Mouse (Mus musculus): ENCODE measurements around the gene Ankrd6. TPM values are rescaled to one million over a fixed set of nuclear protein-coding genes. Genes with fewer than 3 reads are reported as not detected.
A peak's percentile ranks its signal among the peaks of the same experiment; 100 is the strongest.

The Ankrd6 gene
- polyA plus RNA-seq, 1 experiment = not detected

- TF ChIP-seq CTCF (IDR thresholded peaks at IDR 0.05; ENCODE audit: insufficient read depth, low read depth, low read length) (no peak), POLR2A (IDR thresholded peaks at IDR 0.05; ENCODE audit: insufficient read depth, low read depth, low read length) (no peak)
- Histone ChIP-seq H3K4me3 (ENCODE audit: insufficient read depth, low read depth, low read length) (no peak overlapping the region), H3K27ac (ENCODE audit: insufficient read depth, low read depth, low read length) (peak overlapping the region; percentile 50), H3K4me1 (ENCODE audit: control insufficient read depth, insufficient read depth, low read length) (peaks cover 21% of the 10 kb centered on the region)
- WGBS = 43% methylated on average over 9 of the region's 9 CpGs
These were observed 18.6 kb downstream of the Ankrd6 start for GRCm38 (mm10) chr4:32932056-32932455.

GRCm38 (mm10) chr4:32929750-32930149 is 20.9 kb downstream of the Ankrd6 start:
- 98% methylated on average over 5 of the region's 5 CpGs for WGBS
- H3K4me3 ChIP-seq (ENCODE audit: insufficient read depth, low read depth, low read length) = no peak overlapping the region
- TF ChIP-seq POLR2A (IDR thresholded peaks at IDR 0.05; ENCODE audit: insufficient read depth, low read depth, low read length) (no peak), CTCF (IDR thresholded peaks at IDR 0.05; ENCODE audit: insufficient read depth, low read depth, low read length) (no peak)
- no peak overlapping the region for H3K27ac ChIP-seq (ENCODE audit: insufficient read depth, low read depth, low read length)
- peaks cover 21% of the 10 kb centered on the region for H3K4me1 ChIP-seq (ENCODE audit: control insufficient read depth, insufficient read depth, low read length)

GRCm38 (mm10) chr4:32928692-32929448 is 21.8 kb downstream of the Ankrd6 start:
- Histone ChIP-seq H3K27ac (ENCODE audit: insufficient read depth, low read depth, low read length) (no peak overlapping the region), H3K4me3 (ENCODE audit: insufficient read depth, low read depth, low read length) (no peak overlapping the region), H3K4me1 (ENCODE audit: control insufficient read depth, insufficient read depth, low read length) (peaks cover 27% of the 10 kb centered on the region)
- TF ChIP-seq POLR2A (IDR thresholded peaks at IDR 0.05; ENCODE audit: insufficient read depth, low read depth, low read length) (no peak), CTCF (IDR thresholded peaks at IDR 0.05; ENCODE audit: insufficient read depth, low read depth, low read length) (no peak)
- WGBS = 60% methylated on average over 13 of the region's 13 CpGs

- TF ChIP-seq POLR2A (IDR thresholded peaks at IDR 0.05; ENCODE audit: insufficient read depth, low read depth, low read length) = no peak
- no peak for TF ChIP-seq CTCF (IDR thresholded peaks at IDR 0.05; ENCODE audit: insufficient read depth, low read depth, low read length)
- Histone ChIP-seq H3K4me1 (ENCODE audit: control insufficient read depth, insufficient read depth, low read length) (peaks cover 32% of the 10 kb centered on the region), H3K27ac (ENCODE audit: insufficient read depth, low read depth, low read length) (peak overlapping the region; percentile 50; the same call in 1 of the 2 replicates), H3K4me3 (ENCODE audit: insufficient read depth, low read depth, low read length) (no peak overlapping the region)
- WGBS = 25% methylated on average over 9 of the region's 9 CpGs
These were observed 26.7 kb downstream of the Ankrd6 start for GRCm38 (mm10) chr4:32923891-32924294.

- no peak overlapping the region for H3K4me3 ChIP-seq (ENCODE audit: insufficient read depth, low read depth, low read length)
- H3K27ac ChIP-seq (ENCODE audit: insufficient read depth, low read depth, low read length) = peak overlapping the region; percentile 43; the same call in 1 of the 2 replicates
- TF ChIP-seq CTCF (IDR thresholded peaks at IDR 0.05; ENCODE audit: insufficient read depth, low read depth, low read length) = no peak
- no peak for TF ChIP-seq POLR2A (IDR thresholded peaks at IDR 0.05; ENCODE audit: insufficient read depth, low read depth, low read length)
- WGBS = 25% methylated on average over 10 of the region's 10 CpGs
- peaks cover 33% of the 10 kb centered on the region for H3K4me1 ChIP-seq (ENCODE audit: control insufficient read depth, insufficient read depth, low read length)
These were observed 27.2 kb downstream of the Ankrd6 start for GRCm38 (mm10) chr4:32923436-32923835.

GRCm38 (mm10) chr4:32922871-32923270 is 27.8 kb downstream of the Ankrd6 start:
- peaks cover 34% of the 10 kb centered on the region for H3K4me1 ChIP-seq (ENCODE audit: control insufficient read depth, insufficient read depth, low read length)
- H3K27ac ChIP-seq (ENCODE audit: insufficient read depth, low read depth, low read length) = peak overlapping the region; percentile 43; the same call in 1 of the 2 replicates
- no peak overlapping the region for H3K4me3 ChIP-seq (ENCODE audit: insufficient read depth, low read depth, low read length)
- TF ChIP-seq CTCF (IDR thresholded peaks at IDR 0.05; ENCODE audit: insufficient read depth, low read depth, low read length) (no peak), POLR2A (IDR thresholded peaks at IDR 0.05; ENCODE audit: insufficient read depth, low read depth, low read length) (no peak)
- WGBS = 85% methylated on average over 1 of the region's 1 CpGs

GRCm38 (mm10) chr4:32920863-32921262 is 29.8 kb downstream of the Ankrd6 start:
- 37% methylated on average over 7 of the region's 7 CpGs for WGBS
- H3K4me3 ChIP-seq (ENCODE audit: insufficient read depth, low read depth, low read length) = no peak overlapping the region
- H3K4me1 ChIP-seq (ENCODE audit: control insufficient read depth, insufficient read depth, low read length) = peaks cover 46% of the 10 kb centered on the region
- TF ChIP-seq CTCF (IDR thresholded peaks at IDR 0.05; ENCODE audit: insufficient read depth, low read depth, low read length) (no peak), POLR2A (IDR thresholded peaks at IDR 0.05; ENCODE audit: insufficient read depth, low read depth, low read length) (no peak)
- H3K27ac ChIP-seq (ENCODE audit: insufficient read depth, low read depth, low read length) = peak overlapping the region; percentile 9

- Histone ChIP-seq H3K27ac (ENCODE audit: insufficient read depth, low read depth, low read length) (peak overlapping the region; percentile 39; the same call in 1 of the 2 replicates), H3K4me3 (ENCODE audit: insufficient read depth, low read depth, low read length) (no peak overlapping the region), H3K4me1 (ENCODE audit: control insufficient read depth, insufficient read depth, low read length) (peaks cover 46% of the 10 kb centered on the region)
- TF ChIP-seq CTCF (IDR thresholded peaks at IDR 0.05; ENCODE audit: insufficient read depth, low read depth, low read length) (no peak), POLR2A (IDR thresholded peaks at IDR 0.05; ENCODE audit: insufficient read depth, low read depth, low read length) (no peak)
- WGBS = 44% methylated on average over 5 of the region's 5 CpGs
These were observed 32.1 kb downstream of the Ankrd6 start for GRCm38 (mm10) chr4:32918571-32918970.

- 73% methylated on average over 6 of the region's 6 CpGs for whole genome bisulfite sequencing
- Histone ChIP-seq H3K4me3 (ENCODE audit: insufficient read depth, low read depth, low read length) (no peak overlapping the region), H3K27ac (ENCODE audit: insufficient read depth, low read depth, low read length) (peak overlapping the region; percentile 79), H3K4me1 (ENCODE audit: control insufficient read depth, insufficient read depth, low read length) (peaks cover 36% of the 10 kb centered on the region)
- TF ChIP-seq POLR2A (IDR thresholded peaks at IDR 0.05; ENCODE audit: insufficient read depth, low read depth, low read length) (no peak), CTCF (IDR thresholded peaks at IDR 0.05; ENCODE audit: insufficient read depth, low read depth, low read length) (no peak)
These were observed 33.8 kb downstream of the Ankrd6 start for GRCm38 (mm10) chr4:32916689-32917385.
